Mouse (Mus musculus): Measurements from ENCODE around the gene Wipf3.

Gene Wipf3

GRCm38 (mm10) chr6:54432806-54433545 is 3.6 kb downstream of the Wipf3 start:
- no peak for DNase-seq

- DNase-seq, result no peak
Observed at GRCm38 (mm10) chr6:54434171-54434570, 4.8 kb downstream of the Wipf3 start.

- no peak for DNase-seq
Observed at GRCm38 (mm10) chr6:54435663-54436062, 6.3 kb downstream of the Wipf3 start.

- no peak for DNase-seq
Observed at GRCm38 (mm10) chr6:54436286-54436685, 6.9 kb downstream of the Wipf3 start.

- DNase-seq, result no peak
Observed at GRCm38 (mm10) chr6:54438510-54438909, 9.1 kb downstream of the Wipf3 start.

- no peak for DNase-seq
Observed at GRCm38 (mm10) chr6:54440658-54441057, 11.3 kb downstream of the Wipf3 start.

- DNase-seq, result no peak
Observed at GRCm38 (mm10) chr6:54443657-54444056, 14.3 kb downstream of the Wipf3 start.

GRCm38 (mm10) chr6:54444086-54444485 is 14.7 kb downstream of the Wipf3 start:
- DNase-seq, result no peak

GRCm38 (mm10) chr6:54445249-54445818 is 15.9 kb downstream of the Wipf3 start:
- no peak for DNase-seq

- no peak for DNase-seq
Observed at GRCm38 (mm10) chr6:54447353-54447752, 17.9 kb downstream of the Wipf3 start.

- DNase-seq, result no peak
Observed at GRCm38 (mm10) chr6:54459661-54460060, 30.3 kb downstream of the Wipf3 start.

- DNase-seq, result no peak
Observed at GRCm38 (mm10) chr6:54460172-54460914, 30.9 kb downstream of the Wipf3 start.

- DNase-seq, result peak; percentile 55
Observed at GRCm38 (mm10) chr6:54460915-54461671, 31.7 kb downstream of the Wipf3 start.

- no peak for DNase-seq
Observed at GRCm38 (mm10) chr6:54462766-54463165, 33.4 kb downstream of the Wipf3 start.

GRCm38 (mm10) chr6:54463701-54464458 is 34.5 kb downstream of the Wipf3 start:
- peak; percentile 65 for DNase-seq

GRCm38 (mm10) chr6:54464926-54465325 is 35.5 kb downstream of the Wipf3 start:
- DNase-seq, result no peak

GRCm38 (mm10) chr6:54467371-54467770 is 38.0 kb downstream of the Wipf3 start:
- no peak for DNase-seq

- DNase-seq, result no peak
Observed at GRCm38 (mm10) chr6:54471866-54472265, 42.5 kb downstream of the Wipf3 start.

- DNase-seq, result no peak
Observed at GRCm38 (mm10) chr6:54472846-54473715, 43.7 kb downstream of the Wipf3 start.

GRCm38 (mm10) chr6:54475926-54476667 is 46.7 kb downstream of the Wipf3 start:
- peak; percentile 86 for DNase-seq
